Mouse (Mus musculus) heart, postnatal 10 days (tissue): Measurements from ENCODE around the gene Rabep1. TPM values are rescaled to one million over a fixed set of nuclear protein-coding genes. Genes with fewer than 3 reads are reported as not detected.
"Not testable (repeated sequence)": the region's sequence is repeated elsewhere in the genome, so short reads cannot be mapped to it uniquely, and the experiment has no call there.

Experiments used
- DNase-seq, 2 experiments: peaks; one replicate each; pipeline ENCODE4 v3.0.0; 2021
- intact Hi-C: fragments of 180-260 bp; cut with DNase I; formaldehyde crosslinking; loops from one replicate; pipeline ENCODE4 v1.15.1; 2025
- total RNA-seq, 2 experiments: library from RNA; stranded (reverse); gene quantifications; 2 replicates each; pipeline ENCODE4 v1.2.3; 2021

Rabep1 gene
- total RNA-seq, 2 experiments from 2014 or later: 32.3 to 38.4 TPM

- intact Hi-C loops: no loop called here
- no peak for DNase-seq
These were observed 15.5 kb upstream of the Rabep1 start for GRCm38 (mm10) chr11:70828975-70829615.

- DNase-seq: no peak
- intact Hi-C loops: no loop called here
These were observed 13.4 kb upstream of the Rabep1 start for GRCm38 (mm10) chr11:70831201-70831600.

- no peak for DNase-seq
- intact Hi-C loops: no loop called here
These were observed 11.2 kb upstream of the Rabep1 start for GRCm38 (mm10) chr11:70833408-70833807.

GRCm38 (mm10) chr11:70833831-70834230 lies 10.7 kb upstream of the Rabep1 start:
- DNase-seq: no peak
- intact Hi-C loops: no loop called here

GRCm38 (mm10) chr11:70835381-70835831 lies 9.2 kb upstream of the Rabep1 start:
- no peak for DNase-seq
- intact Hi-C loops: no loop called here

GRCm38 (mm10) chr11:70837031-70837430 lies 7.5 kb upstream of the Rabep1 start:
- intact Hi-C loops: no loop called here
- DNase-seq: no peak

GRCm38 (mm10) chr11:70838610-70839009 lies 6.0 kb upstream of the Rabep1 start:
- DNase-seq: no peak
- intact Hi-C loops: no loop called here

GRCm38 (mm10) chr11:70842983-70843382 lies 1.6 kb upstream of the Rabep1 start:
- no peak for DNase-seq
- intact Hi-C loops: no loop called here

GRCm38 (mm10) chr11:70843701-70844551 lies 652 bp upstream of the Rabep1 start:
- DNase-seq: peak in 1 of 2 experiments; percentile 36
- intact Hi-C loops: no loop called here

GRCm38 (mm10) chr11:70845457-70845978 lies 940 bp downstream of the Rabep1 start:
- DNase-seq: no peak
- intact Hi-C loops: no loop called here

GRCm38 (mm10) chr11:70846029-70846428 lies 1.5 kb downstream of the Rabep1 start:
- DNase-seq: no peak
- intact Hi-C loops: no loop called here

- intact Hi-C loops: no loop called here
- DNase-seq: no peak
These were observed 15.8 kb downstream of the Rabep1 start for GRCm38 (mm10) chr11:70860371-70860770.

- DNase-seq, intact Hi-C loops: not testable (repeated sequence)
These were observed 18.6 kb downstream of the Rabep1 start for GRCm38 (mm10) chr11:70863204-70863603.

- DNase-seq: no peak
- intact Hi-C loops: no loop called here
These were observed 20.6 kb downstream of the Rabep1 start for GRCm38 (mm10) chr11:70865223-70865622.

- intact Hi-C loops: no loop called here
- no peak for DNase-seq
These were observed 24.7 kb downstream of the Rabep1 start for GRCm38 (mm10) chr11:70869263-70869662.

GRCm38 (mm10) chr11:70869811-70870210 lies 25.2 kb downstream of the Rabep1 start:
- intact Hi-C loops: no loop called here
- no peak for DNase-seq

GRCm38 (mm10) chr11:70870407-70870806 lies 25.8 kb downstream of the Rabep1 start:
- intact Hi-C loops: no loop called here
- peak; percentile 88 to 91 for DNase-seq

- intact Hi-C loops: no loop called here
- no peak for DNase-seq
These were observed 26.5 kb downstream of the Rabep1 start for GRCm38 (mm10) chr11:70871110-70871509.

- peak; percentile 45 to 50 for DNase-seq
- intact Hi-C loops: no loop called here
These were observed 27.3 kb downstream of the Rabep1 start for GRCm38 (mm10) chr11:70871766-70872330.

GRCm38 (mm10) chr11:70873846-70874613 lies 29.5 kb downstream of the Rabep1 start:
- no peak for DNase-seq
- intact Hi-C loops: no loop called here

- intact Hi-C loops: no loop called here
These were observed 33.1 kb downstream of the Rabep1 start for GRCm38 (mm10) chr11:70877670-70878069.

More at GRCm38 (mm10) chr11:70877670-70878069, 33.1 kb downstream of the Rabep1 start:
- DNase-seq: no peak
